Mouse (Mus musculus): Measurements from ENCODE around the gene Gm11627. TPM values are rescaled to one million over a fixed set of nuclear protein-coding genes. Genes with fewer than 3 reads are reported as not detected.

Gene Gm11627
- polyA plus RNA-seq (2012; rRNA removed), result 4.1 and 4.4 TPM in 2 replicates

DNA sequence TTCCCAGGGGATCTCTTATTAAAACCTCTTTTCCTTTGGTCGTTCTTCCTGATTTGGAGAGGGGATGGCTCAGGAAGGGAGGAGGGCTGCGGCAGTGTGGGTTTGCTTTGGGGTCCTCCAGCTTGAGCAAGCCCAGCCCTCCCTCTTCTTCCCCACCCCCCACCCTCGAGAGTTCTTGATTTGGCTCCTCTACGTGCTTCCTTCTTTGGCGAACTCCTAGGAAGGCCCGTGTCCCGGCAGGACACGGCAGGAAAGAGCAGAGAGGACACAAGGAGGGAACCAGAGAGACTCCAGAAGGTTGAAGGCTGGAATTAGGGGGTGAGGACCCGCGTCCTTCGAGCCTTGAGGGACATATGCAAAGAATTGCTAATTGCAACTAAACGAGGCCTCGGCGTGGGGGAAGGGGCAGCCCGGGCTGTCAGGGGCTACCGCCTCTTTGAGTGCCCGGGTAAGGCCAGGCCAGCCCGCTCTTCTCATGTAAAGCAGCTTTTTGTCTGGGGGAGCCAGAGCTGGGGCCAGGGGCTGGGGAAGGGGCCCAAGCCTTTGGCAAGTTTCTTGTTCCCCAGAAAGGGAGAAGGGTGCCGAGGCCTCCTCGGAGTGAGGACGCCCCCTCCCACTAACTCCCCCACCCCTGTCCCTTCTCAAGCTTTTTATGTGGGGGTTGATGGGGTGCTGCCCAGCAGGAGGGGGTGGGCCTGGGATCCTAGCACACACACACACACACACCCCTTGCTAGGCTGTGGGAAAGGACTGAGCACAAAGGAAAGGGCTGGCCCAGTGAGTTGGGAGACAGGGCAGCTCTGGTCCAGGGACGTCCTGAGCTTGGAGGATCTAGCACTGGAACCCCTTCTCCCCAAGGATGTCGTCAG, at the start of gene Gm11627:
Gm11627 (minus strand) TSS at position 297 of the 869 bp plus-strand sequence.

GRCm38 (mm10) chr11:102604010-102604584, 24.8 kb upstream of the Gm11627 start, which contains the start of gene Fzd2:
TSS of gene Fzd2 (plus strand) at chr11:102604396.

DNA sequence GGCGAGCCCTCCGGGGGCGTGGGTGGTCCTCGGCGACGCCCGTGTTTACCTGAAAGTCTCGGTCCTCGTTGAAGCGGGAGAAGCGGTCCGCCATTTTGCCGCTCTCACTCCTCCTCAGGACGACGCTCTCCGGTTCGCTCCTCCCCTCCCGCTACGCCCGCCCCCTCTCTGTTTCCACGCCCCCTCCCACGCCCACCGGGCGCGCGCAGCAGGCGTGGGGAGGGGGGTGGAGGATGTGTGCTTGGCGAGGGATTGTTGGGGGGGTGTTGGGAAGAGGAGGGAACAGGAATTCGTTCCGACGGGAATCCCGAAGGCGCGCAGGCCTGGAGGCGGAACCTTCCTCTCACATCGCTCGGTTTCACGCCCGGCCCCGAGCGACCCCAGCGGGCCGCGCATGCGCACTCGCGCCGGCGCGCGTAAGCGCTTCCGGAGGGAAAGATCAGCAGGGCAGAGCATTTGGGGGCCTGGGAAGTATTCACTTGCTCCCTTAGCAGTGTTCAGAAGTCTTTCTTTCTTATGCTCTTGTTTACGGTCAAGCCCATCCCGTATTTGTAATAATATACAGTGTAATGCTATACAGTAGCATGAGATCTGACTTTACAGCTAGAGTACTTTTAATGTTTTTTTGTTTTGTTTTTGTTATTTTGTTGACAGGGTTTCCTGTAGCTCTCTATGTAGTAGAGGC, 23.1 kb downstream of the Gm11627 start, which contains the start of gene Gpatch8:
Gpatch8 (minus strand) TSS at position 362 of the 685 bp plus-strand sequence.

Other genes with a start within 250 kb of the Gm11627 start
- gene Slc4a1, start 213.3 kb downstream of the Gm11627 start, polyA plus RNA-seq (2012; rRNA removed), result 0.25 TPM in 2 replicates
- gene Rundc3a, start 186.1 kb downstream of the Gm11627 start, polyA plus RNA-seq (2012; rRNA removed), result 256 and 280 TPM in 2 replicates
- 84.9 and 86.1 TPM in 2 replicates for gene Slc25a39, start 171.5 kb downstream of the Gm11627 start, polyA plus RNA-seq (2012; rRNA removed)
- 34.8 and 40.1 TPM in 2 replicates for gene Grn, start 149.1 kb downstream of the Gm11627 start, polyA plus RNA-seq (2012; rRNA removed)
- gene Fam171a2, start 131.8 kb downstream of the Gm11627 start, polyA plus RNA-seq (2012; rRNA removed), result 190 and 226 TPM in 2 replicates
- gene Itga2b, start 109.3 kb downstream of the Gm11627 start, polyA plus RNA-seq (2012; rRNA removed), result 6.3 and 7.6 TPM in 2 replicates
- gene Gpatch8, start 23.1 kb downstream of the Gm11627 start, polyA plus RNA-seq (2012; rRNA removed), result 45.7 and 48.0 TPM in 2 replicates
- gene Fzd2, start 24.9 kb upstream of the Gm11627 start, polyA plus RNA-seq (2012; rRNA removed), result 15.1 and 15.5 TPM in 2 replicates
- gene Meioc, start 84.3 kb upstream of the Gm11627 start, polyA plus RNA-seq (2012; rRNA removed), result 0.03 and 0.05 TPM in 2 replicates
- gene Ccdc43, start 118.3 kb upstream of the Gm11627 start, polyA plus RNA-seq (2012; rRNA removed), result 24.7 and 25.2 TPM in 2 replicates
- 54.7 and 67.0 TPM in 2 replicates for gene Adam11, start 182.0 kb upstream of the Gm11627 start, polyA plus RNA-seq (2012; rRNA removed)
- 43.2 and 43.6 TPM in 2 replicates for gene Gjc1, start 240.2 kb upstream of the Gm11627 start, polyA plus RNA-seq (2012; rRNA removed)